ENCODE assay signal across 22 mouse cellular contexts in genomic region chr4:149608309-149608638, GRCm38 (mm10). TPM values are rescaled to one million over a fixed set of nuclear protein-coding genes. Genes with fewer than 3 reads are reported as not detected.
DNase-seq lines count a peak whose midpoint lies in the region; ATAC-seq and TF ChIP-seq lines count a peak whose summit lies in the region.
"Had no signal": no experiment of that assay in that cellular context is flagged by ENCODE, and none has a peak within 500 bp of the region (broad histone marks: within the 10 kb centered on the region; RNA-seq: fewer than 3 reads in every experiment).

No protein-coding gene starts in this region.

- no peak overlapping the region for H3K4me2 ChIP-seq in hindbrain, embryonic 12.5 days (replicated peaks)
- no peak overlapping the region for H3K4me2 ChIP-seq in hindbrain, postnatal 0 days (ENCODE audit: low read depth, low read length)
- no peak overlapping the region for H3K4me2 ChIP-seq in midbrain, embryonic 13.5 days (replicated peaks)
- H3K4me2 ChIP-seq in midbrain, embryonic 11.5 days: no peak overlapping the region
- no peak overlapping the region for H3K4me2 ChIP-seq in limb, embryonic 15.5 days
- H3K4me2 ChIP-seq: forebrain, embryonic 12.5 days; heart, embryonic 12.5 days; liver, embryonic 12.5 days; neural tube, embryonic 15.5 days had no signal

- no peaks in the 10 kb centered on the region for H3K36me3 ChIP-seq in hindbrain, embryonic 12.5 days
- no peaks in the 10 kb centered on the region for H3K36me3 ChIP-seq in hindbrain, postnatal 0 days (ENCODE audit: insufficient read depth, low read length)
- no peaks in the 10 kb centered on the region for H3K36me3 ChIP-seq in midbrain, embryonic 13.5 days
- H3K36me3 ChIP-seq in midbrain, embryonic 11.5 days (ENCODE audit: control insufficient read depth, insufficient read depth, low read length): no peaks in the 10 kb centered on the region
- no peaks in the 10 kb centered on the region for H3K36me3 ChIP-seq in limb, embryonic 15.5 days
- H3K36me3 ChIP-seq: forebrain, embryonic 12.5 days; heart, embryonic 12.5 days; liver, embryonic 12.5 days; neural tube, embryonic 15.5 days had no signal

- peaks cover 41% of the 10 kb centered on the region for H3K4me1 ChIP-seq in hindbrain, embryonic 12.5 days
- H3K4me1 ChIP-seq in hindbrain, postnatal 0 days (ENCODE audit: insufficient read depth, low read length): peaks cover 6% of the 10 kb centered on the region; the same call in 1 of the 2 replicates
- peaks cover 39% of the 10 kb centered on the region for H3K4me1 ChIP-seq in midbrain, embryonic 13.5 days (replicated peaks)
- peaks cover 16% of the 10 kb centered on the region for H3K4me1 ChIP-seq in midbrain, embryonic 11.5 days (ENCODE audit: control insufficient read depth, insufficient read depth, low read length)
- peaks cover 34% of the 10 kb centered on the region for H3K4me1 ChIP-seq in limb, embryonic 15.5 days

- no peak overlapping the region for H3K4me3 ChIP-seq in hindbrain, embryonic 12.5 days
- H3K4me3 ChIP-seq in hindbrain, postnatal 0 days (ENCODE audit: low read length): no peak overlapping the region
- no peak overlapping the region for H3K4me3 ChIP-seq in midbrain, embryonic 13.5 days (replicated peaks)
- no peak overlapping the region for H3K4me3 ChIP-seq in midbrain, embryonic 11.5 days (ENCODE audit: low read depth, low read length)
- no peak overlapping the region for H3K4me3 ChIP-seq in limb, embryonic 15.5 days
- H3K4me3 ChIP-seq: forebrain, embryonic 12.5 days; heart, embryonic 12.5 days; hindbrain, embryonic 10.5 days; left cerebral cortex, adult 2 months; liver, embryonic 12.5 days; neural tube, embryonic 15.5 days had no signal

- 94% methylated on average over 6 of the region's 6 CpGs for WGBS in hindbrain, embryonic 12.5 days
- 92% methylated on average over 6 of the region's 6 CpGs for WGBS in hindbrain, postnatal 0 days
- whole genome bisulfite sequencing in midbrain, embryonic 13.5 days: 82% methylated on average over 5 of the region's 6 CpGs
- WGBS in midbrain, embryonic 11.5 days: 90% methylated on average over 6 of the region's 6 CpGs
- WGBS in limb, embryonic 15.5 days: 72% methylated on average over 6 of the region's 6 CpGs

- H3K27ac ChIP-seq in hindbrain, embryonic 12.5 days: no peak overlapping the region
- H3K27ac ChIP-seq in hindbrain, postnatal 0 days: no peak overlapping the region
- H3K27ac ChIP-seq in midbrain, embryonic 13.5 days: no peak overlapping the region
- H3K27ac ChIP-seq in midbrain, embryonic 11.5 days (ENCODE audit: low read depth, low read length): no peak overlapping the region
- peak overlapping the region; percentile 48; the same call in 1 of the 2 replicates for H3K27ac ChIP-seq in limb, embryonic 15.5 days
- H3K27ac ChIP-seq: kidney, postnatal 0 days; left cerebral cortex, adult 2 months; liver, embryonic 12.5 days had no signal

- DNase-seq in hindbrain, postnatal 0 days (ENCODE audit: low spot score): no peak
- DNase-seq in midbrain, embryonic 11.5 days (ENCODE audit: low spot score, missing footprints): no peak
- DNase-seq in cerebellum, postnatal 4 days (ENCODE audit: low spot score in 2 of 2): no peak
- DNase-seq in cerebellum, adult 11-12 months: no peak
- DNase-seq: adrenal gland, postnatal 14 days; B cell, adult 2 months; cerebellum, adult 8-10 months; cerebellum, postnatal 36 days; kidney, adult 2 months; lung, adult 18-20 months; right cerebral cortex, adult 18-20 months had no signal

- H3K27me3 ChIP-seq in hindbrain, embryonic 12.5 days: no peaks in the 10 kb centered on the region
- H3K27me3 ChIP-seq in hindbrain, postnatal 0 days (ENCODE audit: insufficient read depth, low read length): no peaks in the 10 kb centered on the region
- H3K27me3 ChIP-seq in midbrain, embryonic 13.5 days: no peaks in the 10 kb centered on the region
- H3K27me3 ChIP-seq in midbrain, embryonic 11.5 days (ENCODE audit: control insufficient read depth, insufficient read depth, low read length): no peaks in the 10 kb centered on the region
- no peaks in the 10 kb centered on the region for H3K27me3 ChIP-seq in limb, embryonic 15.5 days
- H3K27me3 ChIP-seq: CH12.LX; forebrain, embryonic 12.5 days; liver, embryonic 12.5 days; neural tube, embryonic 15.5 days had no signal

- no peak for ATAC-seq in hindbrain, embryonic 12.5 days (ENCODE audit: low FRiP score)
- ATAC-seq in hindbrain, postnatal 0 days: no peak
- 0 out of 2 replicates have a peak, but pooled peaks have one; percentile 37 for ATAC-seq in midbrain, embryonic 13.5 days
- ATAC-seq in midbrain, embryonic 11.5 days (ENCODE audit: low FRiP score): no peak
- 0 out of 2 replicates have a peak, but pooled peaks have one; percentile 12 for ATAC-seq in limb, embryonic 15.5 days (ENCODE audit: insufficient number of reproducible peaks, low FRiP score, low TSS enrichment, low read depth)
- ATAC-seq: liver, embryonic 12.5 days had no signal

- H3K9ac ChIP-seq in hindbrain, embryonic 12.5 days: 0 out of 2 replicates have a peak overlapping the region, but pooled peaks have one; percentile 23
- no peak overlapping the region for H3K9ac ChIP-seq in hindbrain, postnatal 0 days (replicated peaks; ENCODE audit: low read length)
- H3K9ac ChIP-seq in midbrain, embryonic 13.5 days (replicated peaks): no peak overlapping the region
- no peak overlapping the region for H3K9ac ChIP-seq in midbrain, embryonic 11.5 days (ENCODE audit: low read length)
- no peak overlapping the region for H3K9ac ChIP-seq in limb, embryonic 15.5 days
- H3K9ac ChIP-seq: forebrain, embryonic 12.5 days; heart, embryonic 12.5 days; liver, embryonic 12.5 days; neural tube, embryonic 15.5 days had no signal

- no peak for TF ChIP-seq CTCF in hindbrain, postnatal 0 days (IDR thresholded peaks at IDR 0.05; ENCODE audit: low read depth)

- 0 out of 2 replicates have a peak, but pooled peaks cover 4% of the 10 kb centered on the region for H3K9me3 ChIP-seq in hindbrain, embryonic 12.5 days (replicated peaks)
- H3K9me3 ChIP-seq in hindbrain, postnatal 0 days (ENCODE audit: low read length): no peaks in the 10 kb centered on the region
- 0 out of 2 replicates have a peak, but pooled peaks cover 3% of the 10 kb centered on the region for H3K9me3 ChIP-seq in midbrain, embryonic 13.5 days
- H3K9me3 ChIP-seq in midbrain, embryonic 11.5 days (ENCODE audit: control insufficient read depth, low read length): no peaks in the 10 kb centered on the region; the same call in 1 of the 2 replicates
- H3K9me3 ChIP-seq in limb, embryonic 15.5 days: no peaks in the 10 kb centered on the region
- H3K9me3 ChIP-seq: forebrain, embryonic 12.5 days; liver, embryonic 12.5 days; neural tube, embryonic 15.5 days had no signal

RNA-seq across cellular contexts. Expression of gene Clstn1, which starts 22.0 kb away (rescaled TPM):
- 135 and 138 TPM in 2 replicates for polyA plus RNA-seq in hindbrain, embryonic 12.5 days (2016; fragmentation: Nextera tagmentation; extraction: Ambion mirVana)
- 590 and 603 TPM in 2 replicates for total RNA-seq in hindbrain, postnatal 0 days (2014; rRNA removed)
- 193 and 206 TPM in 2 replicates for polyA plus RNA-seq in hindbrain, postnatal 0 days (2015; fragmentation: Nextera tagmentation; extraction: Ambion mirVana)
- 41.9 and 61.9 TPM in 2 replicates for polyA plus RNA-seq in midbrain, embryonic 13.5 days (2015; fragmentation: Nextera tagmentation; extraction: Ambion mirVana)
- 34.3 and 41.8 TPM in 2 replicates for polyA plus RNA-seq in midbrain, embryonic 11.5 days (2014; fragmentation: Nextera tagmentation; extraction: Ambion mirVana)
- 39.4 and 56.1 TPM in 2 replicates for polyA plus RNA-seq in limb, embryonic 15.5 days (2015; fragmentation: Nextera tagmentation; extraction: Ambion mirVana)

Comparison
In these comparisons a context has a peak if more than half of its experiments do, and no peak if none do; other contexts are left out.
1. ATAC-seq: peak in midbrain, embryonic 13.5 days (single experiment) and limb, embryonic 15.5 days (single experiment); none in hindbrain, embryonic 12.5 days (single experiment), hindbrain, postnatal 0 days (single experiment) and midbrain, embryonic 11.5 days (single experiment).